Mouse (Mus musculus) kidney, embryonic 16.5 days (tissue): ENCODE measurements at regions not wholly inside any gene's neighbourhood (a gene's known extent, or its start where the extent isn't known, plus 50 kb on each side); places are given as distances from the start of the nearest gene placed in this dataset.

Source experiments
- ATAC-seq: fragments of 200-750 bp; cut with Nextera tagmentation; 2 replicates; pipeline ENCODE4 v1.8.0; 2017; ENCODE audit warnings: moderate TSS enrichment; ENCODE audit not compliant: low FRiP score, low TSS enrichment
- H3K27ac ChIP-seq: fragments of 300-500 bp; sonication (generic); 2 replicates; pipeline ENCODE4 v1.5.1; 2014; ENCODE audit warnings: low read length
- H3K27me3 ChIP-seq: fragments of 300-500 bp; sonication (generic); 2 replicates; pipeline ENCODE4 v1.6.1; 2014; ENCODE audit warnings: low read length, control low read depth, mixed read lengths; ENCODE audit not compliant: insufficient read depth
- H3K36me3 ChIP-seq: fragments of 300-500 bp; sonication (generic); 2 replicates; pipeline ENCODE4 v1.6.1; 2014; ENCODE audit warnings: low read length, control low read depth, mixed read lengths; ENCODE audit not compliant: insufficient read depth
- H3K4me1 ChIP-seq: fragments of 300-500 bp; sonication (generic); 2 replicates; pipeline ENCODE4 v1.6.1; 2014; ENCODE audit warnings: low read length, control low read depth, mixed read lengths; ENCODE audit not compliant: insufficient read depth
- H3K4me2 ChIP-seq: fragments of 300-500 bp; sonication (generic); replicated peaks from 2 replicates; pipeline ENCODE4 v1.6.1; 2014; ENCODE audit warnings: low read depth, low read length
- H3K4me3 ChIP-seq: fragments of 300-500 bp; sonication (generic); 2 replicates; pipeline ENCODE4 v1.5.1; 2014; ENCODE audit warnings: mild to moderate bottlenecking, low read length
- H3K9ac ChIP-seq: fragments of 300-500 bp; sonication (generic); replicated peaks from 2 replicates; pipeline ENCODE4 v1.6.1; 2014; ENCODE audit warnings: low read length
- H3K9me3 ChIP-seq: fragments of 300-500 bp; sonication (generic); 2 replicates; pipeline ENCODE4 v1.6.1; 2016; ENCODE audit warnings: low read length, control low read depth
- WGBS: fragments of 180-500 bp; shearing (Covaris S2); extraction: QIAGEN DNeasy Blood & Tissue Kit; methylation state at CpG from one replicate; pipeline ENCODE4 v1.1.7; 2014; 5-methylcytosine and 5-hydroxymethylcytosine counted together

DNA sequence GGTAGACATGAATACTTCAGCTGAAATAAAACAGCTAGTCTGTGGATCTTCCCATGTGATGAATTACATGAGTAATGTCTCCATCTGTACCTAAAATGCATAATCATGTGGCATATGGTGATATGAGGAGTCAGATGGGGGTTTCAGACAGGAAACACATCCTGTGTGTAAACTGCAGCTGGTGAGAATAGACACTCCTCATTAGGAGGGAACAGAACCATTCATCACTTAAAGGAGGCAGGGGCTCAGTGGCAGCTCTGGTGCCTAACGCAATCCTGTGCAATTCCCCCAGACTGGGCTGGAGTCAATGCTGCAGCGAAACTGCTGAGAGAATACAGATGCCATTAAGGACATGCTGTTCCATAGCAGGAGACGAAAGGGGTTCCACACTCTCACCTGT is 103.3 kb upstream of the Egfl6 start:
- no peak for ATAC-seq
- Histone ChIP-seq H3K9me3 (no peaks in the 10 kb centered on the region), H3K9ac (no peak overlapping the region), H3K27me3 (peaks cover 11% of the 10 kb centered on the region; the same call in 1 of the 2 replicates), H3K4me2 (no peak overlapping the region), H3K36me3 (no peaks in the 10 kb centered on the region), H3K4me1 (no peaks in the 10 kb centered on the region), H3K4me3 (no peak overlapping the region), H3K27ac (no peak overlapping the region)
- 50% methylated on average over 3 of the region's 3 CpGs for WGBS

DNA sequence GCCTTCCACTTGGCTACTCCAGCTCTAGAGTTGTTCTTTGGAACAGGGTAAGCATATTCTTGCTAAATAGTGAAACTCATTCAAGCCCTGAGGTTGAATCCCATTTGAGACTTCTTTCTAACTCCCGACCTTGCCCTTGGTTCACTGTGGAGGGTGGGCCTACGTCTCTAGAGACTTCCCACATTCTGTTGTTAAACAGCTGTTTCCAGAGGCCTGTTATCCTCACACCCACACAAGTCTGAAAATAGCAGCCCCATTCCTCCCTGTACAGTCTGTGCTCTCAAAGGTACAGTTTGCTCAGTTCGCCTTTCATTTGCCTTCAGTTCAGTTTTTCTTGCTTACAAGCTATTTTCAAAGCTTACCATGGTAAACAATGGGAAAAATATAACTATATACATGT is 87.9 kb upstream of the Egfl6 start:
- no peak overlapping the region for H3K27ac ChIP-seq
- no peak overlapping the region for H3K4me3 ChIP-seq
- peaks cover 2% of the 10 kb centered on the region; the same call in 1 of the 2 replicates for H3K27me3 ChIP-seq
- no peaks in the 10 kb centered on the region for H3K9me3 ChIP-seq
- no peak for ATAC-seq
- H3K36me3 ChIP-seq: no peaks in the 10 kb centered on the region
- no peak overlapping the region for H3K9ac ChIP-seq
- H3K4me1 ChIP-seq: no peaks in the 10 kb centered on the region
- H3K4me2 ChIP-seq: no peak overlapping the region
- 57% methylated on average over 3 of the region's 3 CpGs for WGBS

DNA sequence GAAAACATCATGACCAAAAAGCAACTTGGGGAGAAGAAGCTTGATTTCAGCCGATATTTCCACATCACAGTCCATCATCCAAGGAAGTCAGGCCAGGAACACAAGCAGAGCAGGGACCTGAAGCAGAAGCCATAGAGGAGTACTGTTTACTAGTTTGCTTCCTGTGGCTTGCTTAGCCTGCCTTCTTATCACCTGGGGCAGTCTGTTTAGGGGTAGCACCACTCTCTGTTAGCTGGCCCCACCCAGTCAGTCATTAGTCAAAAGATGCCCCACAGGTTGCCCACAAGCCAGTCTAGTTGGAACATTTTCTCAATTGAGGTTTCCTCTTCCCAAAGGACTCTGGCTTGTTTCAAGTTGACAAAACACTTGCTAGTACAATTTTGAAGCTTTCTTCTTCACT is 87.1 kb upstream of the Egfl6 start:
- Histone ChIP-seq H3K36me3 (no peaks in the 10 kb centered on the region), H3K4me1 (no peaks in the 10 kb centered on the region), H3K9ac (no peak overlapping the region), H3K27ac (no peak overlapping the region), H3K4me3 (no peak overlapping the region), H3K9me3 (no peaks in the 10 kb centered on the region), H3K4me2 (no peak overlapping the region), H3K27me3 (peaks cover 2% of the 10 kb centered on the region; the same call in 1 of the 2 replicates)
- 85% methylated on average over 1 of the region's 1 CpGs for WGBS
- ATAC-seq: no peak

DNA sequence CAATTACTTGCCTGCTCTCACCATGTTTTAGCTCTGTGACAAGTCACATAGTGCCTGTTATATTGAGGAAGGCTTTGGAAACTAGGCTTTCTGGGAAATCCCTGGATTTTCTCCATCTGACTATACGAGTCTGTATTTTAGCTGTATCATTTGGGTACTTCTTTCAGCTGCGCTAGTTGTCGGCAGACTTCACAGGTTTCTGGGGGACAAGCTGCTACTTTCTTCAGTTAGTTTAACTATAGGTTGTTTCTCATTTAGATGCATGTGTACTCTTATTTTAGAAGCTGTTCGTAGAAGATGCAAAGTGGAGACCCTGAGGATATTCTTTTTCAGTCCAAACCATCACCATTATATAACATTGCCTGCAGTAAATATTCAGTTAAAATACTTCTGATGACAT is 86.3 kb upstream of the Egfl6 start:
- 86% methylated on average over 4 of the region's 4 CpGs for WGBS

DNA sequence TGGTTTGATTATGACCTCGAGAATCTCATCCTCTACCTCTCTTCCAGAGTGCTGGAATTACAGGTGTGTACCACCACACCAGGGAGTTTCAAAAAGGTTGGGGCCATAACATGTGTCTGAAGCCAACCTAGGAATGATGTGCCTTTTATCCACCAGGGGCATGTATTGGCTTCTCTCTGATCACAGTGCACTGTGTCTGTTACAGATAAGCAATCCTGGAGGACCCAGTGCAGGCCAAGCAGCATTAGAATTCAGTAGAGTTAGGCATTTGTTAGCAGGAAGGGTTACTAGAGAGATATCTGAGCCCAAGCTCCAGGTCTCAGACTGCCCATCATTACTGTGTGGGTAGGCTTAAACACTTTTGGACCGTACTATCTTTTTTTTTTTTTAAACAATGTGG is 80.8 kb upstream of the Egfl6 start:
- 73% methylated on average over 2 of the region's 2 CpGs for WGBS

More for the DNA sequence above, 86.3 kb upstream of the Egfl6 start:
- Histone ChIP-seq H3K36me3 (no peaks in the 10 kb centered on the region), H3K27me3 (peaks cover 2% of the 10 kb centered on the region; the same call in 1 of the 2 replicates), H3K4me1 (no peaks in the 10 kb centered on the region), H3K4me2 (no peak overlapping the region), H3K4me3 (no peak overlapping the region), H3K9ac (no peak overlapping the region), H3K27ac (no peak overlapping the region), H3K9me3 (no peaks in the 10 kb centered on the region)
- ATAC-seq: no peak

DNA sequence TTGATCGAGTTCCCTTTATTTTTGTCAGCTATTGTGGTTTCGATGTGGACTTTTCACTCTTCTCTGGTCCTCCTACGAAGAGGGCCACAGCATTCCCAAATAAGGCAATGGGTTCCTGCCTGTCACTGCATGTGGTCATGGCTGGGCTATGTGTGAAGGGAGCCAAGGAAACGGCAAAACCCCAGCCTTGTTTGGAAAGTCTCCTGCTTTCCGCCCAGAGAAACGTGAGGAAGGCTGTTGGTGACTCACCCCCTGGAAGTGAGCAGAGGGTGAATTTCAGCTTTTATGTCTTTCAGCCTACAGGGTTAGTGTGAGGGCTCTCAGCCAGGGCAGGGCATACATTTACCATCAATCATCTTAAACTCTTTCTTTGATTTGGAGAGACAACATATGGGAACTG is 76.3 kb upstream of the Egfl6 start:
- H3K9me3 ChIP-seq: no peaks in the 10 kb centered on the region
- no peak overlapping the region for H3K4me2 ChIP-seq
- WGBS: 31% methylated on average over 6 of the region's 6 CpGs
- peak overlapping the region; percentile 83 for H3K27ac ChIP-seq
- H3K27me3 ChIP-seq: peaks cover 18% of the 10 kb centered on the region; the same call in 1 of the 2 replicates
- H3K9ac ChIP-seq: no peak overlapping the region
- no peak overlapping the region for H3K4me3 ChIP-seq
- no peaks in the 10 kb centered on the region for H3K36me3 ChIP-seq
- ATAC-seq: peak; percentile 85
- H3K4me1 ChIP-seq: 0 out of 2 replicates have a peak, but pooled peaks cover 7% of the 10 kb centered on the region

More for the DNA sequence above, 80.8 kb upstream of the Egfl6 start:
- Histone ChIP-seq H3K9me3 (no peaks in the 10 kb centered on the region), H3K4me2 (no peak overlapping the region), H3K27me3 (peaks cover 14% of the 10 kb centered on the region; the same call in 1 of the 2 replicates), H3K4me1 (0 out of 2 replicates have a peak, but pooled peaks cover 5% of the 10 kb centered on the region), H3K9ac (no peak overlapping the region), H3K27ac (no peak overlapping the region), H3K4me3 (no peak overlapping the region), H3K36me3 (no peaks in the 10 kb centered on the region)
- ATAC-seq: no peak

DNA sequence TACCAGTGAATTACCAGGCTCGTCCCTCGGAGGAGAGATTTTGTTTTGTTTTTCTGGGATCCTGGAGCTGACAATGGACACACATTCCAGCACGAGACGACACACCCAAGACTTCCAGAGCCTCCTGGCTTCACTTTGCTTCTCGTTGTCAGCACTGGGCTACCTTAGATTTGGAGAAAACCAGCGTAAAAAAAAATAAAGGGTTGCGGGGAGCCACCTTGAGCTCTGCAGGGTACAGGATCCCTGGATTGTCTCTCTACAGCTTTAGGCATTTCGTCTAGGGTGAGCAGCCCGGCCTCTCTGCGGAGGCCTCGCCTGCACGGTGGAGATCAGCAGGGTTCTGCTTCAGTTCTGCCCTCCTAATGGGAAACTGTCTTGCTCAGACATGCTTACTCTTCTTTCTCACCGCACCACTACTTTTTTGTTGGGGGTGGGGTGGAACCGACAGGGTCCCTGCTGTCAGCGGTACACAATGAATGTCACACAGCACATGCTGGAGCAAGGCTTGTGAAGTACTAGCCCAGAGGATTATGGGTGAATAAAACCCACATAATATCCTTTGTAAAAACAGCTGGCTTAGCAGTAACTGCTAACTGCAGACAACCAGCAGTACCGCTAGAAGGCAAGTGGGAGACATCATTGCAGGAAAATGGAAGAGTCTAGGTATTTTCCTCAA is 75.7 kb upstream of the Egfl6 start:
- Histone ChIP-seq H3K27me3 (peaks cover 18% of the 10 kb centered on the region; the same call in 1 of the 2 replicates), H3K4me3 (peak overlapping the region; percentile 12)

DNA sequence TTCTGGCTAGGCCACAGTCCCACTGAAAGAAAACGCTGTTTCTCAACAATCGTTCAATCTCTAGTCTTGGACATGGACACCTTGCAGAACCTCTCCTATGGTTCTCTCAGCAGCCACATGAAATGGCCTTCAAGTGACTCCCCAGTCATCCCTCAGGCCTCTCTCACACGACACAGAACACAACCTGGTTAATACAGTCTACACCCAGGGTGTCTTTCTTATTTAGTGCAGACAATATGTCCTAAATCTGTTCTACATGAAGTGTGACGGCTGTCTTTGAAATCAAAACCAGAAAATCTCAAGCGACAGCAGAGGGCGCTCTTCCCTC is 75.2 kb upstream of the Egfl6 start:
- Histone ChIP-seq H3K9me3 (no peaks in the 10 kb centered on the region), H3K4me3 (no peak overlapping the region; the same call in 1 of the 2 replicates), H3K36me3 (no peaks in the 10 kb centered on the region), H3K4me2 (no peak overlapping the region; the same call in 1 of the 2 replicates), H3K27ac (no peak overlapping the region), H3K4me1 (0 out of 2 replicates have a peak, but pooled peaks cover 7% of the 10 kb centered on the region), H3K9ac (no peak overlapping the region), H3K27me3 (peaks cover 17% of the 10 kb centered on the region; the same call in 1 of the 2 replicates)
- peak; percentile 52; the same call in 1 of the 2 replicates for ATAC-seq
- WGBS: 26% methylated on average over 6 of the region's 6 CpGs

More for the DNA sequence above, 75.7 kb upstream of the Egfl6 start:
- H3K9ac ChIP-seq: 0 out of 2 replicates have a peak overlapping the region, but pooled peaks have one; percentile 5
- no peaks in the 10 kb centered on the region for H3K9me3 ChIP-seq
- H3K36me3 ChIP-seq: no peaks in the 10 kb centered on the region
- 0 out of 2 replicates have a peak, but pooled peaks cover 7% of the 10 kb centered on the region for H3K4me1 ChIP-seq
- ATAC-seq: peak; percentile 66
- H3K4me2 ChIP-seq: peak overlapping the region; percentile 37
- peak overlapping the region; percentile 83 for H3K27ac ChIP-seq
- WGBS: 21% methylated on average over 16 of the region's 16 CpGs

DNA sequence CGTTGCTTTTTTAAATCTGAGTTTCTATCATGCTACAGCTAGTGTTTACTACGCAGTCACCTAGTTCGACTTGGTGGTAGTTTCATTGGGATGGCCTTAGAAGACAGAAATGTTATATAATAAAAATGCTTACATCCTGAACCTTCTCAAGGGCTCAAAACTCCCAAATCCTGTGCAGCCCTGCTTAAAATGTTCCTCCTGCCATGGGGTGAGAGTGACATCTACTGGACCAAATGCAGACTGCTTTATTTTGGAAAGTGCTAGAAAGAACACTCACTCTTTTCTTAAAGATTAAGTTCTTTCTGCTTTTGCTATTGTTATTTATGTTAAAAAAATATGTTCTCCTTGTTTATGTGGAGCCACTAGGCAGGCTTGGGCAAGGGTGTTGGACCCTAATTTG is 66.9 kb upstream of the Egfl6 start:
- Histone ChIP-seq H3K4me3 (no peak overlapping the region), H3K4me2 (no peak overlapping the region), H3K27ac (no peak overlapping the region), H3K4me1 (no peaks in the 10 kb centered on the region), H3K9me3 (no peaks in the 10 kb centered on the region), H3K9ac (no peak overlapping the region), H3K27me3 (peaks cover 12% of the 10 kb centered on the region; the same call in 1 of the 2 replicates), H3K36me3 (no peaks in the 10 kb centered on the region)
- no peak for ATAC-seq
- WGBS: 75% methylated on average over 3 of the region's 3 CpGs

DNA sequence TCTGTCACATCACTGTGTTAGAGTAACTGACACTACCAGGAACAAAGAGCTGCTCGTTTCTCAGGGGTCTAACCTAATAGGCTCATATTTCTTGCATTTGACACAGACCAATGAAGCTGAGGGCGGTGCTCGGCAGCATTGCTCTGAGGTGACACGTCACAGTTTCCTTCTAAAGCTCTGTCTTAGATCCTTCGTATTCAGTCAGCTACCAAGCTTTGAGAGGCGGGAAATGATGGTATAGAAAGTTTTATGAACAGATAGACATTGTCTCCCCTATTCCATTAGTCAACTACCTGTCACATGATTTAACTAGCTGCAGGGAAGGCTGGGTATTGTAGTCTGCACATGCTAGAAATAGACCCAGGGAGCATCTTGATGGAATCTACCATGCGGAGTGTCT is 60.2 kb upstream of the Egfl6 start:
- Histone ChIP-seq H3K27me3 (no peaks in the 10 kb centered on the region; the same call in 1 of the 2 replicates), H3K4me2 (peak overlapping the region; percentile 45), H3K4me1 (no peaks in the 10 kb centered on the region), H3K4me3 (peak overlapping the region; percentile 36), H3K27ac (no peak overlapping the region), H3K9me3 (no peaks in the 10 kb centered on the region), H3K9ac (no peak overlapping the region), H3K36me3 (no peaks in the 10 kb centered on the region)
- 34% methylated on average over 7 of the region's 7 CpGs for WGBS
- ATAC-seq: peak; percentile 54; the same call in 1 of the 2 replicates
